Mouse (Mus musculus): Measurements from ENCODE around the gene Rasgrf1. TPM values are rescaled to one million over a fixed set of nuclear protein-coding genes. Genes with fewer than 3 reads are reported as not detected.

The Rasgrf1 gene
- polyA plus RNA-seq, 1 experiment = not detected

DNA sequence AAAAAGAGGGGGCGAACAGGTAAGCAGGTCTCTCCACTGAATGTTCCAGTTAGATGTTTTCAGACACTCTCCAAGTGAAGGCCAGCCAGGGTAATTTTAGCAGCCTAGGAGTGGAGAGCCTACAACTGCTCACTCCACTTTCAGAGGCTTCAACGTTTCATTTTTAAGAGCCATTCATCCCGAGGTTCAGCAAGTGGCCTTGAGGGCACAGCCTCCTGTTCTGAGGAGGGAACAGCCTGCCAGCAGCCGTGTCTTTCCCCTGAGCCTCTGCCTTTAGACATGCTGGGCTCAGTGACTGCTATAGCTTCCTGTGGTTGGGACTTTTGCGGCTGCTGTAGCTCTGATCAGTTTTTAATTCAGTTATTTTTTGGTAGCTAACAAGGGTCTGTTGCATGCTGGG, 38.9 kb downstream of the Rasgrf1 start:
- WGBS = 53% methylated on average over 5 of the region's 5 CpGs
- Histone ChIP-seq H3K4me1 (ENCODE audit: control insufficient read depth, insufficient read depth, low read length) (no peaks in the 10 kb centered on the region), H3K27ac (ENCODE audit: insufficient read depth, low read depth, low read length) (no peak overlapping the region), H3K4me3 (ENCODE audit: insufficient read depth, low read depth, low read length) (no peak overlapping the region)
- TF ChIP-seq POLR2A (IDR thresholded peaks at IDR 0.05; ENCODE audit: insufficient read depth, low read depth, low read length) (no peak), CTCF (IDR thresholded peaks at IDR 0.05; ENCODE audit: insufficient read depth, low read depth, low read length) (no peak)

GRCm38 (mm10) chr9:89953596-89954215, 44.0 kb downstream of the Rasgrf1 start:
- no peak for TF ChIP-seq CTCF (IDR thresholded peaks at IDR 0.05; ENCODE audit: insufficient read depth, low read depth, low read length)
- TF ChIP-seq POLR2A (IDR thresholded peaks at IDR 0.05; ENCODE audit: insufficient read depth, low read depth, low read length) = no peak
- Histone ChIP-seq H3K4me1 (ENCODE audit: control insufficient read depth, insufficient read depth, low read length) (no peaks in the 10 kb centered on the region), H3K4me3 (ENCODE audit: insufficient read depth, low read depth, low read length) (no peak overlapping the region), H3K27ac (ENCODE audit: insufficient read depth, low read depth, low read length) (no peak overlapping the region)
- WGBS = 94% methylated on average over 22 of the region's 22 CpGs

DNA sequence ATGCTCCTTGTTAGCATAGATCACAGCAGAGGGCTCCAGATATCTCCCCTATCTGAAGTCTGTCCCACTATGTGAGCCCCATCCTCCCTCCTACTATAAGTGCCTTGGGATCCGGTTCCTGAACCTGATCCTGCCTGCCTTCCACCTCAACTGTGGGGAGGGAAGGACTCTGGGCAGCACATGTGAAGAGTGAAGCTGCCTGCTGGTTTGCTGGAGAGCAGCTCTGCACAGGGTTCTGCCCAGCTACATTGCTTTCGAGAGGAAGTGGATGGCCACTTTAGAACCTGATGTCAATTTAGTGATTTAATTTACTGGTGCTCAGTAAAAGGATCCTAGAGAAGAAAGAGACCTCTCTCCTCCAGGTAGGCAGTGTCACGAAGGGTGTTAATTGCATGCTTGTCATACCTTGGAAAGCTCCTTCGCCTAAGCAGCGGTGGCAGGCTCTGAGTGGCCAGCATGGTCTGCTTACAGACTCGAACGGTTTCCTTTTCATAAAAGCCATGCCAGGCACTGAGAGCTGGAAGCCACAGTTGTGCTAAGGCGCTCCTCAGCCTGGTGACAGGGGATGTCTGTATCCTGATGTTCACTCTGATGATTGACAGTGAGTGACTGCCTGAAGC, 45.3 kb downstream of the Rasgrf1 start:
- no peak overlapping the region for H3K27ac ChIP-seq (ENCODE audit: insufficient read depth, low read depth, low read length)
- H3K4me1 ChIP-seq (ENCODE audit: control insufficient read depth, insufficient read depth, low read length) = no peaks in the 10 kb centered on the region
- TF ChIP-seq POLR2A (IDR thresholded peaks at IDR 0.05; ENCODE audit: insufficient read depth, low read depth, low read length) (no peak), CTCF (IDR thresholded peaks at IDR 0.05; ENCODE audit: insufficient read depth, low read depth, low read length) (no peak)
- WGBS = 76% methylated on average over 8 of the region's 8 CpGs
- H3K4me3 ChIP-seq (ENCODE audit: insufficient read depth, low read depth, low read length) = no peak overlapping the region

GRCm38 (mm10) chr9:89958959-89959358, 49.3 kb downstream of the Rasgrf1 start:
- 75% methylated on average over 2 of the region's 2 CpGs for WGBS
- H3K4me1 ChIP-seq (ENCODE audit: control insufficient read depth, insufficient read depth, low read length) = no peaks in the 10 kb centered on the region
- H3K27ac ChIP-seq (ENCODE audit: insufficient read depth, low read depth, low read length) = no peak overlapping the region
- TF ChIP-seq CTCF (IDR thresholded peaks at IDR 0.05; ENCODE audit: insufficient read depth, low read depth, low read length) (no peak), POLR2A (IDR thresholded peaks at IDR 0.05; ENCODE audit: insufficient read depth, low read depth, low read length) (no peak)
- no peak overlapping the region for H3K4me3 ChIP-seq (ENCODE audit: insufficient read depth, low read depth, low read length)

GRCm38 (mm10) chr9:89964091-89964490, 54.4 kb downstream of the Rasgrf1 start:
- Histone ChIP-seq H3K4me3 (ENCODE audit: insufficient read depth, low read depth, low read length) (no peak overlapping the region), H3K4me1 (ENCODE audit: control insufficient read depth, insufficient read depth, low read length) (no peaks in the 10 kb centered on the region), H3K27ac (ENCODE audit: insufficient read depth, low read depth, low read length) (no peak overlapping the region)
- 77% methylated on average over 4 of the region's 4 CpGs for WGBS
- TF ChIP-seq POLR2A (IDR thresholded peaks at IDR 0.05; ENCODE audit: insufficient read depth, low read depth, low read length) (no peak), CTCF (IDR thresholded peaks at IDR 0.05; ENCODE audit: insufficient read depth, low read depth, low read length) (no peak)

DNA sequence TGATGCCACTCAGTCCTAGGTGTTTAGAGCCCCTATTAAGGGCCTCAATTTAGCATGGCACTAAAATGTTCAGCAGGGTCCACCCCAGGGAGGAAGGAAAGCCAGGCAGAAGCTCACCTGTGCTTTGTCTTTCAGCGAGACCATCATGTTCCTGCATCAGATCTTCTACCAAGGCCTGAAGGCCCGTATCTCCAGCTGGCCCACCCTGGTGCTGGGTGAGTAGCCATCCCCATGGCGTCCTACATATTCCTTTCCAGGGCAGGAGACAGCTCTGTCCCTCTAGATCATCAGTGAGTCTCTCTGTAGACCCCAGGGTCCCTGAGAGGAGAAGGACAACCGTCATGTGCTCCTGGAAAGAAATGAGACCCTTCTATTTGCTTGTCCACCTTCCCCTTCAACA, 58.0 kb downstream of the Rasgrf1 start:
- Histone ChIP-seq H3K4me1 (ENCODE audit: control insufficient read depth, insufficient read depth, low read length) (no peaks in the 10 kb centered on the region), H3K27ac (ENCODE audit: insufficient read depth, low read depth, low read length) (no peak overlapping the region), H3K4me3 (ENCODE audit: insufficient read depth, low read depth, low read length) (no peak overlapping the region)
- 89% methylated on average over 4 of the region's 4 CpGs for WGBS
- TF ChIP-seq POLR2A (IDR thresholded peaks at IDR 0.05; ENCODE audit: insufficient read depth, low read depth, low read length) = no peak
- TF ChIP-seq CTCF (IDR thresholded peaks at IDR 0.05; ENCODE audit: insufficient read depth, low read depth, low read length) = no peak

- Histone ChIP-seq H3K27ac (ENCODE audit: insufficient read depth, low read depth, low read length) (no peak overlapping the region), H3K4me1 (ENCODE audit: control insufficient read depth, insufficient read depth, low read length) (no peaks in the 10 kb centered on the region), H3K4me3 (ENCODE audit: insufficient read depth, low read depth, low read length) (no peak overlapping the region)
- 78% methylated on average over 6 of the region's 6 CpGs for WGBS
- TF ChIP-seq POLR2A (IDR thresholded peaks at IDR 0.05; ENCODE audit: insufficient read depth, low read depth, low read length) = no peak
- peak; percentile 17; the same call in 1 of the 2 replicates for TF ChIP-seq CTCF (IDR thresholded peaks at IDR 0.05; ENCODE audit: insufficient read depth, low read depth, low read length)
Observed at GRCm38 (mm10) chr9:89968836-89969450, 59.2 kb downstream of the Rasgrf1 start.

DNA sequence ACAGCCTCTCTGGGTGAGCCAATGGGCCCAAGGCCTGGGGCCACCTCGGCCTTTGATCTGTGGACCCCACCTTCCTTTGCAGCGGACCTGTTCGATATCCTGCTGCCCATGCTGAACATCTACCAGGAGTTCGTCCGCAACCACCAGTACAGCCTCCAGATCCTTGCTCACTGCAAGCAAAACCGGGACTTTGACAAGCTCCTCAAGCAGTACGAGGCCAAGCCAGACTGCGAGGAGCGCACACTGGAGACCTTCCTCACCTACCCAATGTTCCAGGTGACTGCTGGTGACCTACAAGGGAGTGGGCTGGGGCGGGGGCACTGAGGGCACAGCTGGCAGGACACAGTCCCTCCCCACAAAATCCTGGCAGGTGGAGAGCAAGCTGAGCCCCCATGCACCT, 60.6 kb downstream of the Rasgrf1 start:
- no peak overlapping the region for H3K27ac ChIP-seq (ENCODE audit: insufficient read depth, low read depth, low read length)
- WGBS = 94% methylated on average over 10 of the region's 10 CpGs
- H3K4me3 ChIP-seq (ENCODE audit: insufficient read depth, low read depth, low read length) = no peak overlapping the region
- TF ChIP-seq POLR2A (IDR thresholded peaks at IDR 0.05; ENCODE audit: insufficient read depth, low read depth, low read length) (no peak), CTCF (IDR thresholded peaks at IDR 0.05; ENCODE audit: insufficient read depth, low read depth, low read length) (no peak)
- no peaks in the 10 kb centered on the region for H3K4me1 ChIP-seq (ENCODE audit: control insufficient read depth, insufficient read depth, low read length)

- no peak for TF ChIP-seq CTCF (IDR thresholded peaks at IDR 0.05; ENCODE audit: insufficient read depth, low read depth, low read length)
- no peak for TF ChIP-seq POLR2A (IDR thresholded peaks at IDR 0.05; ENCODE audit: insufficient read depth, low read depth, low read length)
- Histone ChIP-seq H3K4me1 (ENCODE audit: control insufficient read depth, insufficient read depth, low read length) (no peaks in the 10 kb centered on the region), H3K27ac (ENCODE audit: insufficient read depth, low read depth, low read length) (no peak overlapping the region), H3K4me3 (ENCODE audit: insufficient read depth, low read depth, low read length) (no peak overlapping the region)
- WGBS = 88% methylated on average over 11 of the region's 11 CpGs
Observed at GRCm38 (mm10) chr9:89970886-89971486, 61.3 kb downstream of the Rasgrf1 start.

Data from olfactory bulb, adult 2 months (tissue).